Mouse (Mus musculus) left cerebral cortex, postnatal 36 days (tissue): Measurements from ENCODE around the gene Tekt5. TPM values are rescaled to one million over a fixed set of nuclear protein-coding genes. Genes with fewer than 3 reads are reported as not detected.

ENCODE experiments used
- DNase-seq, 2 experiments: peaks; one replicate each; pipeline ENCODE4 v3.0.0; 2021 to 2022; ENCODE audit warnings: low spot score in 2 of 2, mixed read lengths in 1 of 2
- intact Hi-C: fragments of 180-260 bp; cut with DNase I; formaldehyde crosslinking; loops from one replicate; pipeline ENCODE4 v1.15.1; 2025
- total RNA-seq, 2 experiments: library from RNA; stranded (reverse); gene quantifications; 2 replicates each; pipeline ENCODE4 v1.2.3; 2021

Tekt5 gene
- total RNA-seq, 2 experiments from 2014 or later: 7.8 to 8.7 TPM

- no peak for DNase-seq
- intact Hi-C loops: no loop called here
Observed at GRCm38 (mm10) chr16:10341110-10341509, 54.2 kb downstream of the Tekt5 start.

- no peak for DNase-seq
- intact Hi-C loops: no loop called here
Observed at GRCm38 (mm10) chr16:10339930-10340329, 55.4 kb downstream of the Tekt5 start.

- no peak for DNase-seq
- intact Hi-C loops: no loop called here
Observed at GRCm38 (mm10) chr16:10338601-10339000, 56.7 kb downstream of the Tekt5 start.

GRCm38 (mm10) chr16:10337422-10338197 is 57.7 kb downstream of the Tekt5 start:
- intact Hi-C loops: no loop called here
- DNase-seq: no peak

- DNase-seq: no peak
- intact Hi-C loops: no loop called here
Observed at GRCm38 (mm10) chr16:10336454-10337421, 58.6 kb downstream of the Tekt5 start.

- intact Hi-C loops: no loop called here
Observed at GRCm38 (mm10) chr16:10335953-10336352, 59.3 kb downstream of the Tekt5 start.

GRCm38 (mm10) chr16:10332732-10333131 is 62.6 kb downstream of the Tekt5 start:
- intact Hi-C loops: no loop called here
- DNase-seq: no peak

More at GRCm38 (mm10) chr16:10335953-10336352, 59.3 kb downstream of the Tekt5 start:
- DNase-seq: no peak

- no peak for DNase-seq
- intact Hi-C loops: no loop called here
Observed at GRCm38 (mm10) chr16:10330586-10331495, 64.4 kb downstream of the Tekt5 start.

- intact Hi-C loops: no loop called here
- DNase-seq: no peak
Observed at GRCm38 (mm10) chr16:10327563-10328333, 67.5 kb downstream of the Tekt5 start.

GRCm38 (mm10) chr16:10319914-10320569 is 75.2 kb downstream of the Tekt5 start:
- no peak for DNase-seq
- intact Hi-C loops: no loop called here

GRCm38 (mm10) chr16:10317197-10317544 is 78.1 kb downstream of the Tekt5 start:
- no peak for DNase-seq
- intact Hi-C loops: no loop called here

- no peak for DNase-seq
- intact Hi-C loops: no loop called here
Observed at GRCm38 (mm10) chr16:10316493-10317196, 78.6 kb downstream of the Tekt5 start.

GRCm38 (mm10) chr16:10313646-10314088 is 81.6 kb downstream of the Tekt5 start, which contains the start of gene Emp2:
TSS of gene Emp2 (minus strand) at chr16:10313968.
- peak; percentile 13 to 17 for DNase-seq

GRCm38 (mm10) chr16:10313226-10313625 is 82.1 kb downstream of the Tekt5 start:
- DNase-seq: no peak
- intact Hi-C loops: no loop called here

More at GRCm38 (mm10) chr16:10313646-10314088, 81.6 kb downstream of the Tekt5 start, which contains the start of gene Emp2:
- intact Hi-C loops: no loop called here

GRCm38 (mm10) chr16:10311989-10312388 is 83.3 kb downstream of the Tekt5 start:
- intact Hi-C loops: no loop called here
- no peak for DNase-seq

- intact Hi-C loops: no loop called here
- no peak for DNase-seq
Observed at GRCm38 (mm10) chr16:10311086-10311485, 84.2 kb downstream of the Tekt5 start.

- no peak for DNase-seq
- intact Hi-C loops: no loop called here
Observed at GRCm38 (mm10) chr16:10310507-10310906, 84.8 kb downstream of the Tekt5 start.
